Mouse (Mus musculus) olfactory bulb, adult 2 months (tissue): ENCODE data around the gene Cfc1. TPM values are rescaled to one million over a fixed set of nuclear protein-coding genes. Genes with fewer than 3 reads are reported as not detected.
"Not testable (repeated sequence)": the region's sequence is repeated elsewhere in the genome, so short reads cannot be mapped to it uniquely, and the experiment has no call there.

Source experiments
- H3K27ac ChIP-seq: fragments of 200-500 bp; 2 replicates; pipeline ENCODE4 v1.5.1; 2012; ENCODE audit warnings: low read depth, low read length; ENCODE audit not compliant: insufficient read depth
- H3K4me1 ChIP-seq: fragments of 200-500 bp; 2 replicates; pipeline ENCODE4 v1.6.1; 2012; ENCODE audit warnings: low read length; ENCODE audit not compliant: control insufficient read depth, insufficient read depth
- H3K4me3 ChIP-seq: fragments of 200-500 bp; 2 replicates; pipeline ENCODE4 v1.5.1; 2012; ENCODE audit warnings: mild to moderate bottlenecking, low read depth, low read length, moderate library complexity; ENCODE audit not compliant: insufficient read depth
- CTCF ChIP-seq: fragments of 200-500 bp; IDR thresholded peaks from 2 replicates; pipeline ENCODE4 v1.5.1; 2012; ENCODE audit warnings: low read depth, mild to moderate bottlenecking, low read length, moderate library complexity; ENCODE audit not compliant: insufficient read depth
- POLR2A ChIP-seq: fragments of 200-500 bp; IDR thresholded peaks from 2 replicates; pipeline ENCODE4 v1.6.1; 2012; ENCODE audit warnings: mild to moderate bottlenecking, low read depth, low read length, moderate library complexity; ENCODE audit not compliant: insufficient read depth
- WGBS: fragments of 180-500 bp; shearing (Covaris S2); methylation state at CpG from one replicate; pipeline ENCODE4 v1.1.7; 2018; 5-methylcytosine and 5-hydroxymethylcytosine counted together
- polyA plus RNA-seq: library from polyadenylated mRNA; stranded (reverse); fragments of >200 nt; gene quantifications from 2 replicates; pipeline ENCODE4 v1.2.4, GENCODE M21; 2012; ENCODE audit warnings: low replicate concordance; ENCODE audit not compliant: missing spikeins, insufficient read depth, insufficient read length

Gene Cfc1
- not detected in 2 replicates for polyA plus RNA-seq

- H3K4me1 ChIP-seq, H3K27ac ChIP-seq, H3K4me3 ChIP-seq: not testable (repeated sequence)
- WGBS = 53% methylated on average over 7 of the region's 7 CpGs
Measured at GRCm38 (mm10) chr1:34535043-34535698, at the start of gene Cfc1. Cfc1 (plus strand) TSS chr1:34535648.

- H3K4me1 ChIP-seq = peaks cover 8% of the 10 kb centered on the region
- no peak overlapping the region for H3K4me3 ChIP-seq
- no peak overlapping the region for H3K27ac ChIP-seq
- WGBS = 93% methylated on average over 3 of the region's 3 CpGs
- TF ChIP-seq CTCF = no peak
- TF ChIP-seq POLR2A = no peak
Measured at GRCm38 (mm10) chr1:34487383-34487782, 48.1 kb upstream of the Cfc1 start.

- Histone ChIP-seq H3K27ac (no peak overlapping the region), H3K4me3 (no peak overlapping the region), H3K4me1 (peaks cover 8% of the 10 kb centered on the region)
- 89% methylated on average over 6 of the region's 6 CpGs for WGBS
- TF ChIP-seq POLR2A = no peak
- no peak for TF ChIP-seq CTCF
Measured at GRCm38 (mm10) chr1:34489852-34490541, 45.5 kb upstream of the Cfc1 start.

GRCm38 (mm10) chr1:34491480-34491879 lies 44.0 kb upstream of the Cfc1 start:
- no peak overlapping the region for H3K27ac ChIP-seq
- WGBS = 95% methylated on average over 4 of the region's 4 CpGs
- H3K4me3 ChIP-seq = no peak overlapping the region
- TF ChIP-seq POLR2A (no peak), CTCF (no peak)
- H3K4me1 ChIP-seq = no peaks in the 10 kb centered on the region

- Histone ChIP-seq H3K27ac (no peak overlapping the region), H3K4me1 (peaks cover 12% of the 10 kb centered on the region), H3K4me3 (no peak overlapping the region)
- WGBS = 35% methylated on average over 3 of the region's 3 CpGs
- no peak for TF ChIP-seq POLR2A
- TF ChIP-seq CTCF = no peak
Measured at GRCm38 (mm10) chr1:34502991-34503390, 32.5 kb upstream of the Cfc1 start.

GRCm38 (mm10) chr1:34505307-34505706 lies 30.1 kb upstream of the Cfc1 start:
- no peak overlapping the region for H3K4me3 ChIP-seq
- TF ChIP-seq CTCF = no peak
- TF ChIP-seq POLR2A = no peak
- H3K27ac ChIP-seq = no peak overlapping the region
- H3K4me1 ChIP-seq = peaks cover 12% of the 10 kb centered on the region
- WGBS = 77% methylated on average over 7 of the region's 7 CpGs

GRCm38 (mm10) chr1:34505970-34506551 lies 29.4 kb upstream of the Cfc1 start:
- 81% methylated on average over 4 of the region's 4 CpGs for WGBS
- Histone ChIP-seq H3K27ac (no peak overlapping the region), H3K4me1 (peaks cover 19% of the 10 kb centered on the region), H3K4me3 (no peak overlapping the region)
- no peak for TF ChIP-seq CTCF
- TF ChIP-seq POLR2A = no peak

GRCm38 (mm10) chr1:34507986-34508385 lies 27.5 kb upstream of the Cfc1 start:
- no peak overlapping the region for H3K4me3 ChIP-seq
- peaks cover 20% of the 10 kb centered on the region for H3K4me1 ChIP-seq
- TF ChIP-seq CTCF = no peak
- TF ChIP-seq POLR2A = no peak
- 87% methylated on average over 3 of the region's 3 CpGs for WGBS
- H3K27ac ChIP-seq = no peak overlapping the region

GRCm38 (mm10) chr1:34510575-34510981 lies 24.9 kb upstream of the Cfc1 start:
- WGBS = 3% methylated on average over 7 of the region's 7 CpGs
- no peak overlapping the region for H3K4me3 ChIP-seq
- no peak overlapping the region for H3K27ac ChIP-seq
- H3K4me1 ChIP-seq = peaks cover 11% of the 10 kb centered on the region
- TF ChIP-seq CTCF = no peak
- TF ChIP-seq POLR2A = no peak
